Mouse (Mus musculus) MEL (cell line): ENCODE results near the gene Fap. TPM values are rescaled to one million over a fixed set of nuclear protein-coding genes. Genes with fewer than 3 reads are reported as not detected.

Experiments used
- DNase-seq: peaks from one replicate; pipeline ENCODE4 v3.0.0; 2011; ENCODE audit warnings: low read depth, low spot score
- H3K27ac ChIP-seq: 2 replicates; pipeline ENCODE4 v1.5.1; 2012; ENCODE audit warnings: low read depth, mild to moderate bottlenecking, control low read depth, low read length, moderate library complexity; ENCODE audit not compliant: control insufficient read depth
- H3K27me3 ChIP-seq, 2 experiments: fragments of 150-350 bp in 1 of 2; sonication (generic) in 1 of 2; 2 replicates each; pipeline ENCODE4 v1.6.1; 2012; ENCODE audit warnings: low read length in 2 of 2, mild to moderate bottlenecking in 2 of 2, improper control_type of control experiment in 1 of 2, moderate library complexity in 1 of 2; ENCODE audit not compliant: insufficient read depth in 2 of 2, control insufficient read depth in 1 of 2
- H3K36me3 ChIP-seq, 2 experiments: 2 replicates each; pipeline ENCODE4 v1.6.1; 2012 to 2014; ENCODE audit warnings: low read length in 2 of 2, improper control_type of control experiment in 1 of 2, inconsistent platforms in 1 of 2, mild to moderate bottlenecking in 1 of 2; ENCODE audit not compliant: insufficient read depth in 2 of 2, control insufficient read depth in 1 of 2
- H3K4me1 ChIP-seq, 2 experiments: fragments of 150-350 bp in 1 of 2; sonication (generic) in 1 of 2; 2 replicates each; pipeline ENCODE4 v1.6.1; 2012; ENCODE audit warnings: low read length in 2 of 2, improper control_type of control experiment in 1 of 2, mild to moderate bottlenecking in 1 of 2; ENCODE audit not compliant: insufficient read depth in 2 of 2, control insufficient read depth in 1 of 2
- H3K4me3 ChIP-seq, 2 experiments: fragments of 150-350 bp in 1 of 2; sonication (generic) in 1 of 2; 2 replicates each; pipeline ENCODE4 v1.5.1; 2012; ENCODE audit warnings: low read depth in 2 of 2, low read length in 2 of 2, mild to moderate bottlenecking in 2 of 2, moderate library complexity in 2 of 2, control low read depth in 1 of 2, improper control_type of control experiment in 1 of 2; ENCODE audit not compliant: control insufficient read depth in 1 of 2, insufficient read depth in 1 of 2
- H3K79me2 ChIP-seq: 2 replicates; pipeline ENCODE4 v1.6.1; 2012; ENCODE audit warnings: mild to moderate bottlenecking, low read length, moderate library complexity; ENCODE audit not compliant: control insufficient read depth, poor library complexity, insufficient read depth
- H3K9ac ChIP-seq: 2 replicates; pipeline ENCODE4 v1.6.1; 2012; ENCODE audit warnings: low read depth, mild to moderate bottlenecking, control low read depth, low read length, moderate library complexity; ENCODE audit not compliant: control insufficient read depth, poor library complexity, severe bottlenecking
- H3K9me3 ChIP-seq: fragments of 150-350 bp; sonication (generic); replicated peaks from 2 replicates; pipeline ENCODE4 v1.6.1; 2012; ENCODE audit warnings: mild to moderate bottlenecking, low read length, improper control_type of control experiment, moderate library complexity; ENCODE audit not compliant: insufficient read depth
- BHLHE40 ChIP-seq: IDR thresholded peaks from 2 replicates; pipeline ENCODE4 v1.6.1; 2012; ENCODE audit warnings: low read depth, mild to moderate bottlenecking, inconsistent platforms, low read length, improper control_type of control experiment, borderline replicate concordance
- CHD2 ChIP-seq: IDR thresholded peaks from 2 replicates; pipeline ENCODE4 v1.6.1; 2011; ENCODE audit warnings: low read length, improper control_type of control experiment
- ELF1 ChIP-seq: IDR thresholded peaks from 2 replicates; pipeline ENCODE4 v1.6.1; 2014; ENCODE audit warnings: low read depth, mild to moderate bottlenecking, inconsistent platforms, low read length, improper control_type of control experiment, moderate library complexity
- EP300 ChIP-seq, 2 experiments: IDR thresholded peaks; 2 replicates each; pipeline ENCODE4 v1.6.1; 2011; ENCODE audit warnings: improper control_type of control experiment in 2 of 2, low read length in 2 of 2, low read depth in 1 of 2, mild to moderate bottlenecking in 1 of 2
- ETS1 ChIP-seq: IDR thresholded peaks from 2 replicates; pipeline ENCODE4 v1.6.1; 2012; ENCODE audit warnings: low read depth, mild to moderate bottlenecking, inconsistent platforms, low read length, improper control_type of control experiment, moderate library complexity
- GABPA ChIP-seq: IDR thresholded peaks from 2 replicates; pipeline ENCODE4 v1.6.1; 2012; ENCODE audit warnings: low read depth, mild to moderate bottlenecking, inconsistent platforms, low read length, improper control_type of control experiment, moderate library complexity
- GATA1 ChIP-seq: IDR thresholded peaks from 2 replicates; pipeline ENCODE4 v1.6.1; 2011; ENCODE audit warnings: low read depth, low read length, improper control_type of control experiment
- KAT2A ChIP-seq: conservative IDR thresholded peaks from 2 replicates; pipeline ENCODE4 v1.6.1; 2012; ENCODE audit warnings: low read depth, low read length, improper control_type of control experiment, inconsistent platforms
- MAFK ChIP-seq: IDR thresholded peaks from 2 replicates; pipeline ENCODE4 v1.6.1; 2011; ENCODE audit warnings: low read depth, mild to moderate bottlenecking, low read length, improper control_type of control experiment, borderline replicate concordance
- MAX ChIP-seq: IDR thresholded peaks from 2 replicates; pipeline ENCODE4 v1.6.1; 2011; ENCODE audit warnings: low read length, improper control_type of control experiment
- MAZ ChIP-seq: IDR thresholded peaks from 2 replicates; pipeline ENCODE4 v1.6.1; 2012; ENCODE audit warnings: low read depth, mild to moderate bottlenecking, inconsistent platforms, low read length, improper control_type of control experiment
- MEF2A ChIP-seq: IDR thresholded peaks from 2 replicates; pipeline ENCODE4 v1.6.1; 2014; ENCODE audit warnings: low read depth, mild to moderate bottlenecking, inconsistent platforms, low read length, improper control_type of control experiment; ENCODE audit not compliant: poor library complexity, insufficient replicate concordance, severe bottlenecking; ENCODE audit errors: extremely low read depth
- MYC ChIP-seq: IDR thresholded peaks from 2 replicates; pipeline ENCODE4 v1.6.1; 2011; ENCODE audit warnings: low read depth, mild to moderate bottlenecking, low read length, improper control_type of control experiment, moderate library complexity
- NRF1 ChIP-seq: IDR thresholded peaks from 2 replicates; pipeline ENCODE4 v1.6.1; 2014; ENCODE audit warnings: low read depth, mild to moderate bottlenecking, inconsistent platforms, low read length, improper control_type of control experiment, moderate library complexity; ENCODE audit not compliant: poor library complexity, insufficient read depth, severe bottlenecking
- POLR2A ChIP-seq, 2 experiments: IDR thresholded peaks; 2 replicates each; pipeline ENCODE4 v1.6.1; 2011 to 2012; ENCODE audit warnings: low read length in 2 of 2, mild to moderate bottlenecking in 2 of 2, control low read depth in 1 of 2, improper control_type of control experiment in 1 of 2, low read depth in 1 of 2, moderate library complexity in 1 of 2; ENCODE audit not compliant: control insufficient read depth in 1 of 2, insufficient read depth in 1 of 2, poor library complexity in 1 of 2
- POLR2AphosphoS2 ChIP-seq: IDR thresholded peaks from 2 replicates; pipeline ENCODE4 v1.6.1; 2011; ENCODE audit warnings: low read length, improper control_type of control experiment
- POLR2AphosphoS5 ChIP-seq: IDR thresholded peaks from 2 replicates; pipeline ENCODE4 v1.6.1; 2012; ENCODE audit warnings: low read depth, borderline replicate concordance, mild to moderate bottlenecking, inconsistent platforms, low read length, moderate library complexity, mixed read lengths
- RAD21 ChIP-seq: IDR thresholded peaks from 2 replicates; pipeline ENCODE4 v1.6.1; 2011; ENCODE audit warnings: mild to moderate bottlenecking, low read depth, low read length, improper control_type of control experiment
- RCOR1 ChIP-seq: IDR thresholded peaks from 2 replicates; pipeline ENCODE4 v1.6.1; 2012; ENCODE audit warnings: low read depth, mild to moderate bottlenecking, inconsistent platforms, low read length, improper control_type of control experiment
- SMC3 ChIP-seq: IDR thresholded peaks from 2 replicates; pipeline ENCODE4 v1.6.1; 2011; ENCODE audit warnings: low read depth, low read length, improper control_type of control experiment
- TAL1 ChIP-seq: IDR thresholded peaks from 2 replicates; pipeline ENCODE4 v1.6.1; 2012; ENCODE audit warnings: mild to moderate bottlenecking, inconsistent platforms, low read length, moderate library complexity, mixed read lengths
- TBP ChIP-seq: IDR thresholded peaks from 2 replicates; pipeline ENCODE4 v1.8.0; 2011; ENCODE audit warnings: low read depth, low read length, improper control_type of control experiment
- TCF12 ChIP-seq: IDR thresholded peaks from 2 replicates; pipeline ENCODE4 v1.6.1; 2014; ENCODE audit warnings: low read depth, mild to moderate bottlenecking, inconsistent platforms, low read length, improper control_type of control experiment, moderate library complexity
- USF1 ChIP-seq: IDR thresholded peaks from 2 replicates; pipeline ENCODE4 v1.6.1; 2014; ENCODE audit warnings: low read depth, mild to moderate bottlenecking, inconsistent platforms, low read length, improper control_type of control experiment, moderate library complexity
- USF2 ChIP-seq, 2 experiments: IDR thresholded peaks; 2 replicates each; pipeline ENCODE4 v1.6.1; 2011 to 2012; ENCODE audit warnings: improper control_type of control experiment in 2 of 2, low read length in 2 of 2, borderline replicate concordance in 1 of 2, inconsistent platforms in 1 of 2, low read depth in 1 of 2, mild to moderate bottlenecking in 1 of 2; ENCODE audit not compliant: insufficient read depth in 1 of 2
- ZC3H11A ChIP-seq: IDR thresholded peaks from 2 replicates; pipeline ENCODE4 v1.6.1; 2012; ENCODE audit warnings: low read depth, mild to moderate bottlenecking, inconsistent platforms, low read length, improper control_type of control experiment
- ZKSCAN1 ChIP-seq: IDR thresholded peaks from 2 replicates; pipeline ENCODE4 v1.6.1; 2012; ENCODE audit warnings: low read depth, mild to moderate bottlenecking, inconsistent platforms, low read length, improper control_type of control experiment, moderate library complexity
- ZMIZ1 ChIP-seq: IDR thresholded peaks from 2 replicates; pipeline ENCODE4 v1.6.1; 2012; ENCODE audit warnings: low read depth, mild to moderate bottlenecking, inconsistent platforms, low read length, improper control_type of control experiment, moderate library complexity
- polyA plus RNA-seq, 2 experiments: library from polyadenylated mRNA; stranded (reverse) in 1 of 2; unstranded in 1 of 2; fragments of >175 nt in 1 of 2; fragments of >200 nt in 1 of 2; gene quantifications; 2 replicates each; pipeline versions ENCODE4 v1.2.1 to v1.2.4; 2012; ENCODE audit warnings: low replicate concordance in 2 of 2, low read depth in 1 of 2; ENCODE audit not compliant: insufficient read length in 2 of 2, insufficient read depth in 1 of 2, missing spikeins in 1 of 2
- total RNA-seq: library from RNA; depleted of rRNA; stranded (reverse); fragments of 300-350 nt; gene quantifications from 2 replicates; pipeline ENCODE4 v1.2.3, GENCODE M21; 2012

Gene Fap
- total and polyA plus RNA-seq, 3 experiments: 0.17 to 0.23 TPM; not detected in 1

GRCm38 (mm10) chr2:62498821-62499220 lies 75.1 kb downstream of the Fap start:
- TF ChIP-seq TCF12: no peak
- no peak for TF ChIP-seq ZC3H11A
- TF ChIP-seq TAL1: no peak
- no peak for TF ChIP-seq ETS1
- no peak for TF ChIP-seq GABPA
- TF ChIP-seq MYC: no peak
- TF ChIP-seq TBP: no peak
- TF ChIP-seq POLR2AphosphoS2: no peak
- no peak for TF ChIP-seq USF1
- TF ChIP-seq RAD21: no peak
- no peak for TF ChIP-seq SMC3
- no peak for TF ChIP-seq BHLHE40
- TF ChIP-seq MAFK: no peak
- TF ChIP-seq POLR2A (IDR thresholded peaks at IDR 0.05; ENCODE audit: control insufficient read depth in 1 of 2, insufficient read depth in 1 of 2, low read depth in 1 of 2, low read length in 2 of 2, poor library complexity in 1 of 2): no peak
- TF ChIP-seq RCOR1: no peak
- no peak for TF ChIP-seq NRF1
- TF ChIP-seq, all 39 proteins: peak for 0
- H3K9ac ChIP-seq: no peak overlapping the region
- H3K27me3 ChIP-seq: no peaks in the 10 kb centered on the region; a peak in 1 of 4 replicates
- DNase-seq: no peak
- no peaks in the 10 kb centered on the region for H3K9me3 ChIP-seq
- no peaks in the 10 kb centered on the region for H3K4me1 ChIP-seq
- no peak overlapping the region for H3K4me3 ChIP-seq
- no peaks in the 10 kb centered on the region for H3K36me3 ChIP-seq
- H3K27ac ChIP-seq: no peak overlapping the region
- H3K79me2 ChIP-seq: no peaks in the 10 kb centered on the region

DNA sequence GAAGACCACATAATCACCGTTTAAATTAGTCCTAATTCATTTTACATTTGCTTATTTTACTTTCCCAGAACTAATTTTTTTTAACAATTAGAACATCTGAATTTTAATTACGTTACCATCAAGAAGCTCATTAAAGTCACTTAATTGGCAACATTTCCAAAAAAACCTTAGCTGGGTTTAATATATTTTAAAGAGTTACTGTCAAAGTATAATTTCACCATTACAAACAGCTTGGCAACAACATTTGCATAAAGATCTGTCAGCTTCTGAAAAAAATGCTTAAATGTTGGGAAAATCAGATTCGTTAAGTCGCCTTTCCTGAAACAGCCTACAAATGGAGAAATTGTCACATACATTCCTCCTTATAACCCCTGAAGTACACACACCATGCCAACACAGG lies 75.8 kb downstream of the Fap start:
- Histone ChIP-seq H3K9ac (no peak overlapping the region), H3K9me3 (no peaks in the 10 kb centered on the region), H3K36me3 (no peaks in the 10 kb centered on the region), H3K4me1 (no peaks in the 10 kb centered on the region), H3K4me3 (no peak overlapping the region), H3K27ac (no peak overlapping the region), H3K27me3 (no peaks in the 10 kb centered on the region; a peak in 1 of 4 replicates), H3K79me2 (no peaks in the 10 kb centered on the region)
- no peak for DNase-seq
- TF ChIP-seq MAZ (no peak), MEF2A (no peak), POLR2A (IDR thresholded peaks at IDR 0.05; ENCODE audit: control insufficient read depth in 1 of 2, insufficient read depth in 1 of 2, low read depth in 1 of 2, low read length in 2 of 2, poor library complexity in 1 of 2) (no peak), EP300 (IDR thresholded peaks at IDR 0.05; ENCODE audit: low read depth in 1 of 2, low read length in 2 of 2) (no peak), POLR2AphosphoS5 (no peak), ETS1 (no peak), ZMIZ1 (no peak), CHD2 (no peak), ELF1 (no peak), USF2 (IDR thresholded peaks at IDR 0.05; ENCODE audit: borderline replicate concordance in 1 of 2, insufficient read depth in 1 of 2, low read depth in 1 of 2, low read length in 2 of 2) (no peak), MAFK (no peak), MAX (no peak), RAD21 (no peak), KAT2A (no peak), USF1 (no peak), GATA1 (no peak), POLR2AphosphoS2 (no peak), ZKSCAN1 (no peak)
